Mouse (Mus musculus) macrophage (primary cell): Measurements from ENCODE around the gene Scmh1. TPM values are rescaled to one million over a fixed set of nuclear protein-coding genes. Genes with fewer than 3 reads are reported as not detected.

Experiments used
- H3K27ac ChIP-seq: fragments of 350-480 bp; formaldehyde crosslinking; 2 replicates; pipeline ENCODE4 v1.9.0; 2021
- H3K36me3 ChIP-seq: fragments of 350-480 bp; formaldehyde crosslinking; 2 replicates; pipeline ENCODE4 v1.9.0; 2021; ENCODE audit errors: inconsistent target
- H3K4me3 ChIP-seq: fragments of 350-480 bp; formaldehyde crosslinking; 2 replicates; pipeline ENCODE4 v1.9.0; 2021; ENCODE audit errors: inconsistent target
- H3K79me2 ChIP-seq: fragments of 350-480 bp; formaldehyde crosslinking; 2 replicates; pipeline ENCODE4 v1.9.0; 2021; ENCODE audit errors: inconsistent target
- WGBS: methylation state at CpG from one replicate; pipeline ENCODE4 v1.1.7; 2026; ENCODE audit warnings: inconsistent platforms; ENCODE audit not compliant: missing documents; 5-methylcytosine and 5-hydroxymethylcytosine counted together
- polyA plus RNA-seq: library from polyadenylated mRNA; stranded (reverse); fragments of 250-400 nt; gene quantifications from 3 replicates; pipeline ENCODE4 v1.2.4, GENCODE M21; 2018; ENCODE audit warnings: inconsistent platforms

Gene Scmh1
- polyA plus RNA-seq, 1 experiment from 2014 or later, result 28.1 TPM

DNA sequence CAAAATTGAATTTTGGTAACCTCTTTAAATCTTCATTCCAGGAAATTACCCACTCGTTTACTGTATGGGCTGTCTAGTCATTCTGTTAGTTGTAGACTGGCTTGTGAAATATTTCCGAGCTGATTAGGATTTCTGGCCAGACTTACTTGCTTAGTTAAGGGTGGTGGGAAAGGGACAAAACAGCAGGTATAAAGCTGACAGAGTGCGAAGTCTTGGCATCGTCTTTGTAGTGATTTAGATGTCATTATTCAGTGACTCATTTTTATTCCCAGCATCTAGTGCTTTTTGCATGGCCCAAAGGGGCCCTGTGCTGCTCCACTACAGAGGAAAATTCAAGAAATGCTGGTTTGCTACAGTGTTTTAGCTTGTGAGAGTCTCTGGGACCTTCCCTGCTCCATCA lies 56.7 kb downstream of the Scmh1 start:
- no peaks in the 10 kb centered on the region for H3K36me3 ChIP-seq
- H3K27ac ChIP-seq, result no peak overlapping the region
- WGBS, result 96% methylated on average over 4 of the region's 4 CpGs
- no peak overlapping the region for H3K4me3 ChIP-seq
- no peaks in the 10 kb centered on the region for H3K79me2 ChIP-seq

DNA sequence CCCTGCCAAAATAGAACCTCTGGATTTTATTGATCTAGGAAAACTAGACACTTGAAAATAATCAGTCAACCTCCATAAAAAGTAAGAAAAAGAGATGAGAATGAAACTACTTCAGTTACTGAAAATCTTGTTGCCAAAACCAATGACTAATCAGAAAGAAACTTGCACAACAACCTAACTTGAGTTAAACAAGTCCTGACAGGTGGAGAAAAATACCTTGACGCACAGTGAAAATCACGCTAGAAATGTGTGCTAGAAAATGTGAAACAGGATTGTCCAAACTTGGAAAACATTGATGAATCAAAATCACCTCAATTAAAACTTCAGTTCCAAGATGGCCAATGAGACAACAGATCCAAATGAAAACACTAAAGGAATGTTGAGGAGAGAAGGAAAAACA lies 67.9 kb downstream of the Scmh1 start:
- H3K36me3 ChIP-seq, result 0 out of 2 replicates have a peak, but pooled peaks cover 11% of the 10 kb centered on the region
- no peaks in the 10 kb centered on the region for H3K79me2 ChIP-seq
- 80% methylated on average over 2 of the region's 2 CpGs for WGBS
- H3K4me3 ChIP-seq, result no peak overlapping the region
- no peak overlapping the region for H3K27ac ChIP-seq

DNA sequence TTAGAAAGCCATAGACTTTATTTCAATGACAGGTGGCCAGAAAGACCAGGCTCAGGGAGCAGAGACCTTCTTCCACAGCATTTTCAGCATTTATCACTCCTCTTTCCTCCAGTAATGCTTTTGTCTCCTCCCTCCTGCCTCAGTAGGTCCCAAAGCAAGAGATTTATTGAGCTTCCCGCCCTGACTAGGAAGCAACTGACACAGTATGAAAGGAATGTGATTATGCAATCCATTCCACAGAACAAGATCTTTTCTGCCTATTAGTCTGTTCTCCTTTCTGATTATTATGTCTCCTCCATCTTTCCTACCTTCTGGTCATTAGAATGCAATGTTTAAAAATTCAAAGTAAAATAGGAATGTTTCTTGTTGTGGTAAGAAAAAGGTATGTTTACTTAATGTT lies 82.6 kb downstream of the Scmh1 start:
- no peak overlapping the region for H3K4me3 ChIP-seq
- 55% methylated on average over 1 of the region's 1 CpGs for WGBS
- 0 out of 2 replicates have a peak, but pooled peaks cover 8% of the 10 kb centered on the region for H3K36me3 ChIP-seq
- no peak overlapping the region for H3K27ac ChIP-seq
- H3K79me2 ChIP-seq, result no peaks in the 10 kb centered on the region

DNA sequence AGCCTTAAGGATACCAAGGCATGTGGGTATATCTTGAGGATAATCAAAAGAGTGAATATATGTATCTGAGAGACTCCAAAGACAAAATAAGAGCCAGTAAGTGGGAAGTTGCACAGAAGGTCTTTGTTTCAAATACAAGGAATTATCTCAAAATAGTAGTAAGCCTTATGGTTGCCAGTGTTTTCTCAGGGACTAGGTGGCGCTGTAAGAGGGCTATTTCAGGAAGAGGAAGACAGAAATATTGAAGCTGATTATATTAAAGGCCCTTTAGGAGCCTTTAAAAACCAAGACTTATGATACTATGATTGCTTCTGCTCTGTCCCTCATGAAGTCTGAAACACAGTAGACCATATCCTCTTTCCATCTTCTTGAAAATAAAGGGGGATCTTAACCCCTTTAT lies 101.9 kb downstream of the Scmh1 start:
- 100% methylated on average over 1 of the region's 1 CpGs for WGBS
- Histone ChIP-seq H3K79me2 (no peaks in the 10 kb centered on the region), H3K27ac (no peak overlapping the region), H3K4me3 (no peak overlapping the region), H3K36me3 (peaks cover 4% of the 10 kb centered on the region; the same call in 1 of the 2 replicates)

DNA sequence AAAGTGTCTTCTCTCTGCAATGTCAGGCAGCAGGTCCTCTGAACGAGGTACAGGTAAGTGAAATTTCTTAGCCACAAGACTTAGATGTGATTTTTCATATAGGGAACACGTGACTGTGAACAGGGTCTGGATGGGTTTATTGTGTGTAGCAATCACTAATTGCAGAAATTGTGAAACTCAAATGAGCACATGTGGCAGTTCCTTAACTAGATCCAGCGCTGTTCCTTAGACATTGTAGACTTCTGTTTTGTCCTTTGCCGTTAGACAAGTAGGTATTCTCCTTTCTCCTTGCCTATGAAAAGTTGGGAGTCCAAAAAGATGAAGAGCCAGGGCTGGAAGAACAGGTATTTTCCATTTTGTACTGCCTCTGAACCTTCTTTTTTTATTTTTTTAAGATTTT lies 106.1 kb downstream of the Scmh1 start:
- peaks cover 4% of the 10 kb centered on the region; the same call in 1 of the 2 replicates for H3K36me3 ChIP-seq
- WGBS, result 74% methylated on average over 4 of the region's 4 CpGs
- no peaks in the 10 kb centered on the region for H3K79me2 ChIP-seq
- no peak overlapping the region for H3K4me3 ChIP-seq
- no peak overlapping the region for H3K27ac ChIP-seq

DNA sequence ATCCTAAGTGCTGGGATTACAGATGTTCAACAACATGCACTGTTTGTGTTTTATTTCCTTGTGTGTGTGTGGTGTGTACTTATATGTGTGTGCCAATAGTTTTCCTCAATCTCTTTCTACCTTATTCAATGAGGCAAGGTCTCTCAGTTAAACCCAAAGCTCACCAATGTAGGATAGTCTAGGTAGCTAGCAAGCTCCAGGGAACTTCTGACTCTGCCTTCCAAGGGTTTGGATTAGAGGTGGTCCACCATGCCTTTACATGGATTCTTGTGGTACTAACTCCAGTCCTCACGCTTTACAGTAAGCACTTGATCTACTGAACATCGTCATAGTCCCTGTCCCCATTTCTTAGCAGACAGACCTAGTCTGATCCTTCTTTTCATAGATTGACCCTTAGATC lies 109.3 kb downstream of the Scmh1 start:
- H3K79me2 ChIP-seq, result no peaks in the 10 kb centered on the region

DNA sequence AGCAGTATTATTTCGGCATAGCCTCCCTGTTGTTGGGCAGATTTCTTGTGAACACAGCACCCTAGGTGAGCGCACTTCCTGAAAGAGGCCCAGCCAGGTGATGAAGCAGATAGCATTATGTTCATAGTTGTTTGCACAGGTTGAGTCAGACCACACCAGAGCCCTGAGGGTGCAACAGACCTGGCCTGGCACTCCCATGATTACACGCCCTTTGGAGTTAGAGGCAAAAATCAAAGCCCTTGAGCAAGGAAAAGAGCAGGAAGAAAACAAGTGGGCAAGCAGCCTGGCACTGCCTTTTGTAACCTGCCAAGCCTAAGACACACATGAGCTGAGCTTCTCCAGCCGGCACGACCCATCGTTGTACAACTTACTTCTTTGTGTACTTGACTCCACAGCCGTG lies 111.4 kb downstream of the Scmh1 start:
- 99% methylated on average over 7 of the region's 7 CpGs for WGBS

More for the DNA sequence above, 109.3 kb downstream of the Scmh1 start:
- H3K4me3 ChIP-seq, result no peak overlapping the region
- H3K36me3 ChIP-seq, result 0 out of 2 replicates have a peak, but pooled peaks cover 9% of the 10 kb centered on the region
- no peak overlapping the region for H3K27ac ChIP-seq
- WGBS, result 96% methylated on average over 2 of the region's 2 CpGs

DNA sequence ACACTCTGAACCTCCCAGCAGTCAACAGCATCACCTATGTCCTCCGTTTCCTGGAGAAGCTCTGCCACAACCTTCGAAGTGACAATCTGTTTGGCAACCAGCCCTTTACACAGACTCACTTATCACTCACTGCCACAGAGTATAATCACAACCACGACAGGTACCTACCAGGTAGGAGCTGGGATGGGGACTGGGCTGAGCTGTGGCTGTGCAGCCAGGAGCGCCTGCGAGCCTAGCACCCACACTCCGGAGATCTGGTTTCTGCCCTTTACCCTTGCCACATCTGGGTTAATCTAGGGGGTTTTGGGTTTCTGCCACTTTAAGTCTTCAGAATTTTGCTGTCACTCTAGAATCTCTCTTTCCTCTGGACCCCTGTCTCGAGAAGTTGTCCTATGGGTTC lies 111.8 kb downstream of the Scmh1 start:
- Histone ChIP-seq H3K79me2 (no peaks in the 10 kb centered on the region), H3K27ac (no peak overlapping the region), H3K4me3 (no peak overlapping the region), H3K36me3 (0 out of 2 replicates have a peak, but pooled peaks cover 9% of the 10 kb centered on the region)
- 86% methylated on average over 6 of the region's 7 CpGs for WGBS

More for the DNA sequence above, 111.4 kb downstream of the Scmh1 start:
- no peak overlapping the region for H3K4me3 ChIP-seq
- no peak overlapping the region for H3K27ac ChIP-seq
- 0 out of 2 replicates have a peak, but pooled peaks cover 9% of the 10 kb centered on the region for H3K36me3 ChIP-seq
- no peaks in the 10 kb centered on the region for H3K79me2 ChIP-seq

DNA sequence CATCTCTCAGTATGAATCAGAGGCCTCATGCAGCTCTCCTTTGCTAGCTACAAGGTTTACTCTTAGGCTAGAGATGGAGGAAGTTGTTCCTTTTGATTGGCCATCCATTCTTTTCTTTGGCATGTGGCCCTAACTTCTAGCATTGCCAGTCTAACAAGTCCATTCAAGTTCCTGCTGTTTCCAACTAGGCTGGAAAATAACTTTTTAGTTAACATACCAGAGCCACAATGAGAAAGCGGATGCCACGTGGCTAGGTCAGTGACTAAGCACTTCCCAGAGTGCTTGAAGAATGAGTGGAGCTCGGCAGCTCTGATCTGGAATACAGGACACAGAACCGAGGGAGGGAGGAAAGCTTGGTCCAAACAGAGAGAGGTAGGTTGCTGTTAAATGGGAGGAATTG lies 112.3 kb downstream of the Scmh1 start:
- Histone ChIP-seq H3K4me3 (no peak overlapping the region), H3K79me2 (no peaks in the 10 kb centered on the region), H3K27ac (no peak overlapping the region), H3K36me3 (0 out of 2 replicates have a peak, but pooled peaks cover 9% of the 10 kb centered on the region)
- 52% methylated on average over 4 of the region's 4 CpGs for WGBS

DNA sequence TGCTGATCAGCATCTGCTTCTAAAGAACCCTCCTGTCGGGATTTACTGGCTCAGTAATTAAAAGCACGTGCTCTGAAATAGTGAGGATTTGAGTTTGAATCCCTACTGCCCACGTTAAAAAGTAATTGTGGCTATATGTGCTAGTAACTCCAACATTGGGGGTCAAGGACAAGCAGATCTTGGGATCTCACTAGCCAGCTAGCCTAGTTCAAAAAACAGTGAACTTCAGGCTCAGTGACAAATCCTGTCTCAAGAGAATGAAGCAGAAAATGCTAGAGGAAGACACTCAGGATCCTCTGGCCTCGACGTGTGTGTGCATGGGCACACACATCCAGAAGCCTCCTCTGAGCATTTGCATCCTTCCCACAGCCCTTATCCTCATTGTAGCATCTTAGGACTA lies 116.7 kb downstream of the Scmh1 start:
- 98% methylated on average over 5 of the region's 5 CpGs for WGBS
- H3K27ac ChIP-seq, result no peak overlapping the region
- no peaks in the 10 kb centered on the region for H3K79me2 ChIP-seq
- H3K4me3 ChIP-seq, result no peak overlapping the region
- H3K36me3 ChIP-seq, result peaks cover 15% of the 10 kb centered on the region; the same call in 1 of the 2 replicates

DNA sequence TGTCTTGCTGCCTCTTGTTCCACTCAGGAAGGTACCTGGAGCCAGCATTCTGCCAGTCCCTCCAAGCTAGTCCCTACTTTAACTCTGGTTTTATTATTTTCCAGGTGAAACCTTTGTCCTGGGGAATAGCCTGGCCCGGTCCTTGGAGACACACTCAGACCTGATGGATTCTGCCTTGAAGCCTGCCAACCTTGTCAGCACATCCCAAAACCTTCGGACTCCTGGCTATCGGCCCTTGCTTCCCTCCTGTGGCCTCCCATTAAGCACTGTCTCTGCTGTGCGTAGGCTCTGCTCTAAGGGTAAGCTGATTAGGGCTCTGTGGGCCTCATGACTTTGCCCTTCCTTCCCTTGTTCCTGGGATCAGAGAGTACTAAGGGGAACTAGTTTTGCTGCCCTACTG lies 117.3 kb downstream of the Scmh1 start:
- WGBS, result 95% methylated on average over 4 of the region's 4 CpGs
- peaks cover 10% of the 10 kb centered on the region; the same call in 1 of the 2 replicates for H3K36me3 ChIP-seq
- no peak overlapping the region for H3K4me3 ChIP-seq
- H3K27ac ChIP-seq, result no peak overlapping the region
- no peaks in the 10 kb centered on the region for H3K79me2 ChIP-seq

DNA sequence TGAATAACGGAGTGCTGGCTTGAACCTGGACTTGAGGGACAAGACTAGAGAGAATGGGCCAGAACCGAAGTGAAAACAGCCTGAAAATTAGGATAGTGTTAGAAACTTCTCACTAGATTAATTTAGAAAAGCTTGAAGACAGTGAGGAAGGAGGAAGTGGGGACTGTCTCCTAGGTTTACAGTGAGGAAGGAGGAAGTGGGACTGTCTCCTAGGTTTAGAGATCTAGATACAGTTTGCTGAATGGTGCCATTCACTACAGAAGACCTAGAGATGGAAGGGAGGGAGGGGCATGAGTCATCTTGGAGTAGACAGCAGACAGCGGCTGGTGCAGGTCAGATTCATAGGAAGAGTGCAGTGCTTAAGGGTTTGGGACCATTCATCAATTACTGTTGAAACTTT lies 118.0 kb downstream of the Scmh1 start:
- Histone ChIP-seq H3K4me3 (no peak overlapping the region), H3K27ac (no peak overlapping the region), H3K79me2 (no peaks in the 10 kb centered on the region), H3K36me3 (peaks cover 10% of the 10 kb centered on the region; the same call in 1 of the 2 replicates)
- 50% methylated on average over 3 of the region's 3 CpGs for WGBS

DNA sequence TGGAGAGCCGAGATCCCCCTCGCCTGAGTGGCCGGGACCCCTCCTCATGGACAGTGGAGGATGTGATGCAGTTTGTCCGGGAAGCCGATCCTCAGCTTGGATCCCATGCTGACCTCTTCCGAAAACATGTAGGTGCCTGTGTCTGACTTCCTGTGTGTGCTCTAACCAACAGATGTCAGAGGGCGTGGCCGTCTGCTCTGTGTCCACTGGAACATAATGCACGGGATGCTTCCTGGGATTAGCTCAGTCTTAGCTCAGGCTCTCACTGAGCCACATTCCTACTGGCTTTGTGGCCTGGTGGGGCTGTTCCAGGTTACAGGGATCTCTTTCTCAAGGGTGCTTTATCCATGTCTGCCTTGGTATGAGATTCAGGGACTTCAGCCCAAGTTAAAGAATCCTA lies 123.1 kb downstream of the Scmh1 start:
- Histone ChIP-seq H3K36me3 (peaks cover 5% of the 10 kb centered on the region; the same call in 1 of the 2 replicates), H3K27ac (no peak overlapping the region), H3K4me3 (no peak overlapping the region), H3K79me2 (no peaks in the 10 kb centered on the region)
- 94% methylated on average over 7 of the region's 9 CpGs for WGBS

DNA sequence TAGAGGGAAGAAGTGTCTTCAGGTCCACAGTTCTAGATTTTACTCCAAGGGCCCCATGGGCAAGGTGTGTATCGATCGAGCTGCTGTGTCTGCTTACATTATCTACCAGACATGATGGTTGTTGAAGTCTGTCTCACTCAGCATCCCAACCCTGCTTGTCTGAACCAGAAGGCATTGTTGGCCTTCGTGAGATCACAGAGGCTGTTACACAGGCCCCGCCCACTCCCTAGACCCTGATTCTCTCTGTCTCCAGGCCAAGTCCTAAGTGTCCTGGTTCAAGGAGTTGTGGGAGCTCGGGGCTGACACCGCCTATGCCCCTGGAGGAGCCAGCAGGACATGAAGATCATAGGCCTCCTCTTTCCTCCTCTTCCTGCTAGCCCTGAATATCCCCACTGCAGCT lies 126.9 kb downstream of the Scmh1 start, which contains the start of gene Slfnl1:
TSS of gene Slfnl1 (plus strand) at position 246 of the 400 bp plus-strand sequence.
- H3K36me3 ChIP-seq, result no peaks in the 10 kb centered on the region; the same call in 1 of the 2 replicates
- no peak within 1 kb of the TSS for H3K27ac ChIP-seq
- H3K4me3 ChIP-seq, result no peak within 1 kb of the TSS
- no peaks in the 10 kb centered on the region for H3K79me2 ChIP-seq
- WGBS, result 94% methylated on average over 6 of the region's 6 CpGs

DNA sequence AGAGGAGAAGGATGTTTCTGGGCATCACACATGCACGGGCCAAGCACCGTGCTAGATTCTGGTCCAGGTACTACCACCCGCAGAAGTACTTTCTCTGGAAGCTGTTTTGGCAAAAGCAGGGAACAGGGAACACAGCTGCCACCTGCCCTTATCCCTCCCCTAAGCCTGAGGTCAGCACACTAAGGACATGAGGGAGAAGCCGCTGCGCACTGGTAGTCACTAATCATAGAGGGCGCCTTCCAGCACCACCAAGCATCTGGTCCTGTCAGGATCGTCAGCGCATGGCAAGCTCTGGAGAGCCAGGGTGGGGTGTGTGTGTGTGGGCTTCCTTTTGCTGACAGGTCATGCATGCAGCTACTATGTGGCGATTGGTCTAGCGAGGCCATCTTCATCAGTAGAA lies 133.6 kb downstream of the Scmh1 start:
- Histone ChIP-seq H3K79me2 (no peaks in the 10 kb centered on the region), H3K36me3 (no peaks in the 10 kb centered on the region), H3K27ac (no peak overlapping the region), H3K4me3 (no peak overlapping the region)
- 92% methylated on average over 10 of the region's 10 CpGs for WGBS

DNA sequence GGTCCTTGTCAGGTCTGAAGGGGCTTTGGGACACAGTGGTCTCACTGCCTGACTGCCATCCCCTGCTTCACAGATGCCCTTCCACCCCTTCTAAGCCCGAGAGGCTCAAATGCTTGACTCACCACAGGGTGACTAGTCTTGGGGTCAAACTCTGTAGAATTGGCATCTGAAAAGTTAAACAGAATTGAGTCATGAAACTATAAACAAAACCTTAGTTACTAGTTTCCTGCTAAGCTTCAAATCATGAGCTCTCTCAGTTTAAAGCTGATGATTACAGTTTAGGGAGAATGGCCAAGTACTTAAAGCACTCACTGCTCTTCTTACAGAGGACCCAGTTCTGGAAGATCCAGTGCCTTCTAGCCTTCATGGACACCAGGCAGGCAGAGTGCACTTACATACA lies 139.8 kb downstream of the Scmh1 start:
- Histone ChIP-seq H3K79me2 (no peaks in the 10 kb centered on the region), H3K4me3 (no peak overlapping the region), H3K27ac (no peak overlapping the region), H3K36me3 (no peaks in the 10 kb centered on the region)
- WGBS, result 100% methylated on average over 1 of the region's 1 CpGs
